In the genomic region with DNA sequence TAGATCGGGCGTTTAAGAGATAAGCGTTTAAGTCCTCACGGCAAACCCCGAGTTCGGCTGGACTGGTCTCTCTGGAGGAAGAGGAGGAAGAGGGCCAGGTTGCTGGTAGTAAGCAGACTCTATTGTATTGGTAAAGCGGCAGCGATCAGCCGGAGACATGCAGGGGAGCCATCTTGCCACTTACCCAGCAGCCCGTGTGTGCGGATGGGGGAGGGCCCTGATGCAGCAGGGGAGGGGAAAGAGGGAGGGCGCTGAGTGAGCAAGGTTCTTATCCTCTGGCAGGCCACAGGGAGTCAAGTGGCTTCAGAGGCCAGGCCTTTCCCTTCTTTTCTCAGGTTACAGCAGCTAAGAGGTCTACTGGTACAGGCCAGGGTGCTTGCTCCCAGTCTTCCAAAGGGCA, we compare ENCODE assay signal across 8 mouse cellular contexts. TPM values are rescaled to one million over a fixed set of nuclear protein-coding genes. Genes with fewer than 3 reads are reported as not detected.
DNase-seq lines count a peak whose midpoint lies in the region; ATAC-seq lines count a peak whose summit lies in the region.

No protein-coding gene starts in this region.

- DNase-seq in adrenal gland, adult 18-20 months (ENCODE audit: low spot score in 2 of 2) = peak; percentile 78 to 80
- peak; percentile 95 for DNase-seq in embryo, embryonic 10 days (ENCODE audit: low spot score)
- peak; percentile 74 for DNase-seq in gastrocnemius, postnatal 10 days
- peak; percentile 81 to 90 for DNase-seq in left cerebral cortex, postnatal 10 days (ENCODE audit: extremely low spot score in 1 of 2, low spot score in 2 of 2)
- peak; percentile 89 to 93 for DNase-seq in right cerebral cortex, postnatal 10 days (ENCODE audit: low spot score in 2 of 2)
- peak; percentile 71 to 88 for DNase-seq in urinary bladder, postnatal 36 days (ENCODE audit: low spot score in 2 of 2)

- intact Hi-C loops in left cerebral cortex, postnatal 10 days (cut with DNase I) = no loop called here

- peak; percentile 91 for ATAC-seq in inflammation-experienced regulatory T-cells, adult 6 months
- peak; percentile 97 for ATAC-seq in megakaryocyte progenitor cell, adult 5-6 weeks (replicated peaks; ENCODE audit: poor library complexity)

RNA-seq across cellular contexts. Expression of gene Cdh24, which starts 12.3 kb away (rescaled TPM):
- 1 to 10 TPM in 1 of 2 experiments, under 1 TPM in 1; 0.70 to 1.2 TPM for total RNA-seq in adrenal gland, adult 18-20 months (2021)
- 1 to 10 TPM in 1 of 2 experiments, under 1 TPM in 1; 0.96 to 1.8 TPM for total RNA-seq in gastrocnemius, postnatal 10 days (2021)
- under 1 TPM; 0.12 to 0.42 (median 0.15) TPM for polyA plus RNA-seq in inflammation-experienced regulatory T-cells, adult 6 months (2017; shearing (Covaris generic))
- total RNA-seq in left cerebral cortex, postnatal 10 days (2021) = 10 to 100 TPM; 11.8 to 15.4 TPM
- total RNA-seq in megakaryocyte progenitor cell, adult 5-6 weeks (2015) = 0.39 and 0.62 TPM in 2 replicates
- 0.71 and 0.92 TPM in 2 replicates for total RNA-seq in megakaryocyte progenitor cell, adult 5-6 weeks (2017)

RNA-seq across cellular contexts. Expression of gene Gm17606, which starts 12.7 kb away (rescaled TPM):
- total RNA-seq in adrenal gland, adult 18-20 months (2021) = not detected
- not detected for total RNA-seq in gastrocnemius, postnatal 10 days (2021)
- not detected for polyA plus RNA-seq in inflammation-experienced regulatory T-cells, adult 6 months (2017; shearing (Covaris generic))
- not detected for total RNA-seq in left cerebral cortex, postnatal 10 days (2021)
- not detected in 2 replicates for total RNA-seq in megakaryocyte progenitor cell, adult 5-6 weeks (2015)
- total RNA-seq in megakaryocyte progenitor cell, adult 5-6 weeks (2017) = not detected in 2 replicates

RNA-seq across cellular contexts. Expression of gene Psmb11, which starts 32.3 kb away (rescaled TPM):
- not detected for total RNA-seq in adrenal gland, adult 18-20 months (2021)
- not detected for total RNA-seq in gastrocnemius, postnatal 10 days (2021)
- not detected for polyA plus RNA-seq in inflammation-experienced regulatory T-cells, adult 6 months (2017; shearing (Covaris generic))
- total RNA-seq in left cerebral cortex, postnatal 10 days (2021) = not detected
- total RNA-seq in megakaryocyte progenitor cell, adult 5-6 weeks (2015) = not detected in 2 replicates
- 0.04 TPM in 1 of 2 replicates, not detected in the other for total RNA-seq in megakaryocyte progenitor cell, adult 5-6 weeks (2017)

RNA-seq across cellular contexts. Expression of gene 1700123O20Rik, which starts 32.5 kb away (rescaled TPM):
- 10 to 100 TPM; 43.5 to 43.7 TPM for total RNA-seq in adrenal gland, adult 18-20 months (2021)
- 10 to 100 TPM; 16.2 to 16.9 TPM for total RNA-seq in gastrocnemius, postnatal 10 days (2021)
- polyA plus RNA-seq in inflammation-experienced regulatory T-cells, adult 6 months (2017; shearing (Covaris generic)) = 10 to 100 TPM; 87.2 to 94.2 (median 92.9) TPM
- 10 to 100 TPM; 23.6 to 25.1 TPM for total RNA-seq in left cerebral cortex, postnatal 10 days (2021)
- total RNA-seq in megakaryocyte progenitor cell, adult 5-6 weeks (2015) = 75.7 and 80.2 TPM in 2 replicates
- 47.3 and 52.3 TPM in 2 replicates for total RNA-seq in megakaryocyte progenitor cell, adult 5-6 weeks (2017)

RNA-seq across cellular contexts. Expression of gene Acin1, which starts 33.2 kb away (rescaled TPM):
- total RNA-seq in adrenal gland, adult 18-20 months (2021) = 100 to 1,000 TPM; 162 to 171 TPM
- 100 to 1,000 TPM in 1 of 2 experiments, 10 to 100 TPM in 1; 90.7 to 110 TPM for total RNA-seq in gastrocnemius, postnatal 10 days (2021)
- polyA plus RNA-seq in inflammation-experienced regulatory T-cells, adult 6 months (2017; shearing (Covaris generic)) = 100 to 1,000 TPM; 108 to 175 (median 154) TPM
- total RNA-seq in left cerebral cortex, postnatal 10 days (2021) = 100 to 1,000 TPM; 195 to 199 TPM
- total RNA-seq in megakaryocyte progenitor cell, adult 5-6 weeks (2015) = 170 and 177 TPM in 2 replicates
- 223 and 235 TPM in 2 replicates for total RNA-seq in megakaryocyte progenitor cell, adult 5-6 weeks (2017)

Comparison
In these comparisons a context has a peak if more than half of its experiments do, and no peak if none do; other contexts are left out.
1. Peak in every context shown above with its lines: DNase-seq and ATAC-seq.
2. RNA of gene Cdh24, which starts 12.3 kb away (total RNA-seq): 11.8 to 15.4 TPM in left cerebral cortex, postnatal 10 days; 0.96 to 1.8 TPM in gastrocnemius, postnatal 10 days, 0.70 to 1.2 TPM in adrenal gland, adult 18-20 months and 0.39 to 0.92 TPM in megakaryocyte progenitor cell, adult 5-6 weeks; every median in the first group is over 4 times any median in the second.